Mouse (Mus musculus) embryonic fibroblast, embryonic 13.5 days (primary cell): ENCODE measurements around the gene Atp1b3.

Experiments used
- CTCF ChIP-seq: IDR thresholded peaks from 2 replicates; pipeline ENCODE4 v1.5.1; 2011; ENCODE audit warnings: mild to moderate bottlenecking, control low read depth, low read length, moderate library complexity, borderline replicate concordance; ENCODE audit not compliant: insufficient read depth
- POLR2A ChIP-seq: IDR thresholded peaks from 2 replicates; pipeline ENCODE4 v1.6.1; 2011; ENCODE audit warnings: low read depth, mild to moderate bottlenecking, control low read depth, low read length, moderate library complexity

DNA sequence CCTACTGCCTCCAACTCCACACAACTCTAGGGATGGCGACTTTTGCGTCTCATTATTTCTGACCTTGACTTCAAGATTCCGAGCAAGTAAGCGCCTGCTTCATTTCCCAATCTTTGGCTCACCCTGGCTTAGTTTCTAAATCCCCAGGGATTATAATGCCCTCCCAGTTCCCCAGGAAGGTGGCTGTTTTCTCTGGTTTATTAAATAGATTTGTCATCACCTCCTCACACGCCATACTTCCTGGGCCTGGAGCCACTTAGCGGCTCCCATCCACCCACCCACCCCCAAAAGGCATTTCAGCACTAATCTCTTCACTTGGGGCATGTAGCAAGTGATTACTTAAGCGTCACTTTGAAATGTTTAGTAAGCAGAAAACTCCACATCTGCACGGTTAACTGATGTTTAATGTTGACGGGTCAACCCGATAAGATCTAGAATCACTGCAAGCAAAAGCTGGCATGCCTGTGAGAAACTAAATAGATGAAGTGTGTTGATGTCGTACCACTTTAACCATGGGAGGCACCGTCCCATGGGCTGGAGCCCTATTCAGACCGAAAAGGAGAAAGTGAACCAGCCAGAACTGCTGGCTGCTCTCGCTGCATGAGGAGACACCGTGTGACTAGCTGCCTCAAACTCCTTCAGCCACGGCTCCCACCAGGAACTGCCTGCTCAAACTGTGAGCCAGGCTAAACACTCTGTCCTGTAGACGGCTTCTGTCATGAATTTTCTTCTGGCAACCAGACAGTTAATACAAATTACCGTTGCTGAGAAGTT, 19.7 kb upstream of the Atp1b3 start:
- TF ChIP-seq POLR2A, result no peak
- TF ChIP-seq CTCF, result no peak
